Mouse (Mus musculus) erythroid progenitor cell, adult 5-6 weeks (primary cell): ENCODE measurements around the gene Fh1. TPM values are rescaled to one million over a fixed set of nuclear protein-coding genes. Genes with fewer than 3 reads are reported as not detected.

Experiments
- ATAC-seq: replicated peaks from 2 replicates; pipeline ENCODE4 v1.8.0; 2016; ENCODE audit warnings: moderate number of reproducible peaks, mild to moderate bottlenecking, moderate TSS enrichment, inconsistent platforms; ENCODE audit not compliant: poor library complexity, low FRiP score, severe bottlenecking
- total RNA-seq, 2 experiments: library from RNA; stranded (forward) in 1 of 2; stranded (reverse) in 1 of 2; fragments of 150-400 nt in 1 of 2; fragments of 186-747, 209-891 nt in 1 of 2; gene quantifications; 2 replicates each; pipeline versions ENCODE4 v1.2.3 to v1.2.4; 2015 to 2017; ENCODE audit warnings: low replicate concordance in 2 of 2

The Fh1 gene
- total RNA-seq, 2 experiments from 2014 or later: 29.3 to 30.9 TPM

GRCm38 (mm10) chr1:175625990-175626692 is 706 bp upstream of the Fh1 start:
- ATAC-seq: peak; percentile 55

GRCm38 (mm10) chr1:175623656-175624055 is 1.8 kb downstream of the Fh1 start:
- ATAC-seq: no peak

- no peak for ATAC-seq
Observed at GRCm38 (mm10) chr1:175619814-175620431, 5.5 kb downstream of the Fh1 start, which contains the start of gene Kmo. TSS of gene Kmo (plus strand) at chr1:175620381.

- ATAC-seq: no peak
Observed at GRCm38 (mm10) chr1:175614992-175615391, 10.4 kb downstream of the Fh1 start.

GRCm38 (mm10) chr1:175608708-175609107 is 16.7 kb downstream of the Fh1 start:
- ATAC-seq: no peak

GRCm38 (mm10) chr1:175607838-175608585 is 17.4 kb downstream of the Fh1 start:
- no peak for ATAC-seq

- ATAC-seq: no peak
Observed at GRCm38 (mm10) chr1:175607308-175607707, 18.1 kb downstream of the Fh1 start.

GRCm38 (mm10) chr1:175603390-175603789 is 22.0 kb downstream of the Fh1 start:
- ATAC-seq: no peak

- no peak for ATAC-seq
Observed at GRCm38 (mm10) chr1:175602231-175602630, 23.2 kb downstream of the Fh1 start.

- ATAC-seq: no peak
Observed at GRCm38 (mm10) chr1:175592832-175593231, 32.6 kb downstream of the Fh1 start.

- ATAC-seq: no peak
Observed at GRCm38 (mm10) chr1:175586656-175587055, 38.8 kb downstream of the Fh1 start.

GRCm38 (mm10) chr1:175585267-175585666 is 40.2 kb downstream of the Fh1 start:
- no peak for ATAC-seq

- no peak for ATAC-seq
Observed at GRCm38 (mm10) chr1:175582799-175583198, 42.6 kb downstream of the Fh1 start.

GRCm38 (mm10) chr1:175580346-175580745 is 45.1 kb downstream of the Fh1 start:
- ATAC-seq: no peak

GRCm38 (mm10) chr1:175579598-175580235 is 45.7 kb downstream of the Fh1 start:
- no peak for ATAC-seq

GRCm38 (mm10) chr1:175578425-175579096 is 46.9 kb downstream of the Fh1 start:
- no peak for ATAC-seq

GRCm38 (mm10) chr1:175574129-175574528 is 51.3 kb downstream of the Fh1 start:
- no peak for ATAC-seq

- ATAC-seq: no peak
Observed at GRCm38 (mm10) chr1:175565579-175566103, 59.8 kb downstream of the Fh1 start.

GRCm38 (mm10) chr1:175564321-175564720 is 61.1 kb downstream of the Fh1 start:
- ATAC-seq: no peak

- no peak for ATAC-seq
Observed at GRCm38 (mm10) chr1:175562379-175562778, 63.1 kb downstream of the Fh1 start.
